Mouse (Mus musculus): ENCODE measurements around the gene Pank4. TPM values are rescaled to one million over a fixed set of nuclear protein-coding genes. Genes with fewer than 3 reads are reported as not detected.
A peak's percentile ranks its signal among the peaks of the same experiment; 100 is the strongest.

Gene Pank4
- polyA plus RNA-seq, 1 experiment from 2014 or later, result 44.2 TPM

DNA sequence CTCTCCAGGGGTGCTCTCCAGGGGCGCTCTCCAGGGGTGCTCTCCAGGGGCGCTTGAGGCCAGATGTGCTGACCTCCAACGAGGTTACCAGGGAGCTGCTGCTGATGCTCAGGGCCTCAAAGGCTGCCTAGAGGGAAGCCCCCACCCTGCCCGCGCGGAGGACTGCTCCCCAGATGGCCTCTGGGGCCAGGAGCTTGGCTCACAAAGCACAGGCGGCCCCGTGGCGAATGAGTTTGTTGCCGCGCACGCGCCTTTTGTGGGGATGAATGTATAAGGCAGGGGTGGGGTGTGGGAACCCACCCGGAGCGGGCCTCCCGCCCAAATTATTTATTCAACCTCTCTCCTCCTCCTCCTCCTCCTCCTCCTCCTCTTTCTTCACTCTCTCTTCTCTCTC lies 14.3 kb upstream of the Pank4 start:
- no peaks in the 10 kb centered on the region for H3K36me3 ChIP-seq (ENCODE audit: control insufficient read depth, insufficient read depth)
- no peak overlapping the region for H3K4me3 ChIP-seq (ENCODE audit: low read length)
- H3K4me1 ChIP-seq (ENCODE audit: control insufficient read depth, insufficient read depth, low read length), result peaks cover 8% of the 10 kb centered on the region
- H3K27ac ChIP-seq (ENCODE audit: low read length), result no peak overlapping the region
- H3K4me2 ChIP-seq (ENCODE audit: low read depth, low read length), result no peak overlapping the region
- no peaks in the 10 kb centered on the region for H3K9me3 ChIP-seq (replicated peaks; ENCODE audit: control insufficient read depth, low read length)
- peaks cover 60% of the 10 kb centered on the region for H3K27me3 ChIP-seq (ENCODE audit: control insufficient read depth, insufficient read depth, low read length)
- H3K9ac ChIP-seq (ENCODE audit: low read length), result no peak overlapping the region
- WGBS, result 15% methylated on average over 16 of the region's 16 CpGs
- ATAC-seq (replicated peaks; ENCODE audit: extremely low read depth, insufficient read depth, low FRiP score), result no peak

DNA sequence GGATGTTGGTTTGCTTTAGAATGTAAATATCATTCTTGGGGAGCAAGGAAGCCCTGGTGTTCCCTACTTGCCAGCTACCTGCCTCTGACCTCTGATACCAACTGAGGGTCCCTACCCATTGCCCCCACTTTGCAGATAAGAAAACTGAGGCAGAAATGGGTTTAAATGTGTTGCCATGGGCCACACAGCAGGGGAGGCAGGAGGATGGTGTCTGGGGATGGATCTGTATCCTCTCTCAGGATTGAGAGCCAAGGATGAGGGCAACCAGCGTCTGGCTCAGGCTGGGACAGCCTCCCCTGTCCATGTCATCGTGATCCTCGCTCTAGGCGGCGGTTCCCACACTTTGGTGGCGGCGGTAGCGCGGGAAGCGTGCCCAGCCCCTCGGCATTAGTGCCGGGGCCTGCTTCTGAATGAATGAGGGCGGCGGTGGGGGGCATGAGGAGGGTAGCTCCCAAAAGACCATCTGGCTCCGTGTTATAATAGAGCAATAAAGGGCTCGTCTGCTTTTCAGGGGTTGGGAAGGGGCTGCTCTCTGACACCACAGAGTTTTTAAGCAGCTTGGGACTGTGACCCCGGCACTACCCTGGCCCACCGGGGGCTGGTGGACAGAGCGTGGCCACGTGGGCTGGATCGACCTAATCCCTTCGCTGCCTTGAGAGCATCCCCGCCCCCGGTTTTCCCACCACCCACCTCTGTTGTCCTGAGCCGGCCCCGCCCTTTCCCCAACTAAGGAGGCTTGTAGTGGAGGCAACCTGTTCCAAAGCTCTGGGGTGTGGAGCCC lies 11.3 kb upstream of the Pank4 start:
- Histone ChIP-seq H3K9ac (ENCODE audit: low read length) (no peak overlapping the region), H3K4me3 (ENCODE audit: low read length) (no peak overlapping the region), H3K4me1 (ENCODE audit: control insufficient read depth, insufficient read depth, low read length) (peaks cover 2% of the 10 kb centered on the region; the same call in 1 of the 2 replicates), H3K36me3 (ENCODE audit: control insufficient read depth, insufficient read depth) (no peaks in the 10 kb centered on the region), H3K27ac (ENCODE audit: low read length) (no peak overlapping the region), H3K27me3 (ENCODE audit: control insufficient read depth, insufficient read depth, low read length) (peaks cover 79% of the 10 kb centered on the region), H3K9me3 (replicated peaks; ENCODE audit: control insufficient read depth, low read length) (no peaks in the 10 kb centered on the region), H3K4me2 (ENCODE audit: low read depth, low read length) (no peak overlapping the region)
- ATAC-seq (replicated peaks; ENCODE audit: extremely low read depth, insufficient read depth, low FRiP score), result no peak
- WGBS, result 4% methylated on average over 26 of the region's 26 CpGs

DNA sequence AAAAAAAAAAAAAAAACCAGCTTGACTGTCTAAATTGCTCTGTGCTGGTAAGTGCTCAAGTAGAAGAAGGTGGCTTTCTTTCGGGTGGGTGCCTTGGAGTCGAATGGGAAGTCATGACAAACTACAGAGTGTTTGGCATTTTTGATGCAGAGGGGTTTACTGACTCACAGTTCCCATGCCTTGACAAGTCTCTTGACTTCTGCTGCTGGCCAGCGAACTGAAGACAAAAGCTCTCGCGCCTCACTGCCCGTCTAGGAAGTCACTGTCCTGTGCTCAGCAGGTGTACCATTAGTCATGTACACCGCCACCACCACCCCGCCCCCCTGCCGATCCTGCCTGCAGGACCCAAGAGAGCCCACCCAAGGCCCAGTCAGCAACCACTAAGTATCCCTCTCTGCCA lies 7.3 kb upstream of the Pank4 start:
- no peak for ATAC-seq (replicated peaks; ENCODE audit: extremely low read depth, insufficient read depth, low FRiP score)
- H3K4me2 ChIP-seq (ENCODE audit: low read depth, low read length), result no peak overlapping the region
- no peak overlapping the region for H3K4me3 ChIP-seq (ENCODE audit: low read length)
- WGBS, result 49% methylated on average over 9 of the region's 9 CpGs
- no peaks in the 10 kb centered on the region for H3K9me3 ChIP-seq (replicated peaks; ENCODE audit: control insufficient read depth, low read length)
- H3K27ac ChIP-seq (ENCODE audit: low read length), result no peak overlapping the region
- peaks cover 20% of the 10 kb centered on the region for H3K4me1 ChIP-seq (ENCODE audit: control insufficient read depth, insufficient read depth, low read length)
- no peak overlapping the region for H3K9ac ChIP-seq (ENCODE audit: low read length)
- H3K27me3 ChIP-seq (ENCODE audit: control insufficient read depth, insufficient read depth, low read length), result peaks cover 84% of the 10 kb centered on the region
- no peaks in the 10 kb centered on the region for H3K36me3 ChIP-seq (ENCODE audit: control insufficient read depth, insufficient read depth)

DNA sequence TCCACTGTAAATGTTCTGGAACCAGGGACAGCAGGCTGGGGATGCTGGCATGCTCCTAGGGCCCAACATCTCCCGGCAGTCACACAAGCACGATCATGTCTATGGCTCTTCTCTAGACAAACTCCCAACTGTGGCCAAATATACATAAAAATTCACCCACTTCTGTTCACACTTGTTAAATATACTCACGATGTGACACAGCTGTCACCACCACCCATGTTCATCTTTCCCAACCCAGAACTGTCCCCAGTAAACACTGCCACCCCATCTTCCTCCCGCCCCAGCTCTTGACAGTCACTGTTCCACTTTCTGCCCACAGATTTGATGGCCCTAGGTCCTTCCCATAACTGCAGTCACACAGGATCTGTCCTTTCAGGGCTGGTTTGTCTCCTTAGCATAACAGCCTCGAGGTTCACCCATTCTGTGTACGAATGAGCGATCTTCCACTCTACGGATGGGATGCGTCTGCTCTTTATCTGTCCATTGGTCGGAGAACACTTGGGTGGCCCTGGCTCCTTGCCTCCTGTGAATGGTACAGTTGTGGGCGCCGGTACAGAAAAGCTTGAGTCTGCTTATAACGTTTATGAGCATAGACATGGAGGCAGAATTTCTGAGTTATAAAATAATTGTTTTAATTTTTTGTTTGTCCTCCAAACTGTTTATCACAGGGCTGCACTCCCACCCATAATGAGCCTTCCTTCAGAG lies 6.5 kb upstream of the Pank4 start:
- Histone ChIP-seq H3K36me3 (ENCODE audit: control insufficient read depth, insufficient read depth) (no peaks in the 10 kb centered on the region), H3K4me2 (ENCODE audit: low read depth, low read length) (no peak overlapping the region), H3K4me3 (ENCODE audit: low read length) (no peak overlapping the region), H3K27ac (ENCODE audit: low read length) (no peak overlapping the region), H3K27me3 (ENCODE audit: control insufficient read depth, insufficient read depth, low read length) (peaks cover 85% of the 10 kb centered on the region), H3K4me1 (ENCODE audit: control insufficient read depth, insufficient read depth, low read length) (peaks cover 20% of the 10 kb centered on the region), H3K9me3 (replicated peaks; ENCODE audit: control insufficient read depth, low read length) (no peaks in the 10 kb centered on the region), H3K9ac (ENCODE audit: low read length) (no peak overlapping the region)
- ATAC-seq (replicated peaks; ENCODE audit: extremely low read depth, insufficient read depth, low FRiP score), result no peak
- WGBS, result 44% methylated on average over 13 of the region's 13 CpGs

DNA sequence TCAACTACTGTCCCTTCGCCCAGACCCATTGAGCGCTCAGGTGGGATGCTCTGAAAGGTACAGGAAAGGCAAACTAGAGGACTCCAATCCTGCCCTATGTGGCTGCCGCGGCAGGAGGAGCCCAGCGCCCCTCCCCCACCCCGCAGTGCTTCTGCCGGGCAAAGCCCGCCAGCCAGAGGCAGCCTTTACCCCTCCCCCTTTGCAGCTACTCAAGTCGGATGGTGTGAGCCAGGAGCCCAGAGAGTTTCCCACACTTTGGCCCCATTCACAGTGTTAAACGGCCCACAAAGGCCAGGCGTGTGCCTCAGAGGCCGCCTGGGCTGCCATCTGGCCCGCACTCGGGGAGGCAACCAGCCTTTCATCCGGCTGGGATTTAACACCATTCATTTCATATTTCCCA lies 5.8 kb upstream of the Pank4 start:
- ATAC-seq (replicated peaks; ENCODE audit: extremely low read depth, insufficient read depth, low FRiP score), result no peak
- H3K27me3 ChIP-seq (ENCODE audit: control insufficient read depth, insufficient read depth, low read length), result peaks cover 83% of the 10 kb centered on the region
- H3K4me3 ChIP-seq (ENCODE audit: low read length), result peak overlapping the region; percentile 8; the same call in 1 of the 2 replicates
- no peaks in the 10 kb centered on the region for H3K9me3 ChIP-seq (replicated peaks; ENCODE audit: control insufficient read depth, low read length)
- H3K36me3 ChIP-seq (ENCODE audit: control insufficient read depth, insufficient read depth), result no peaks in the 10 kb centered on the region
- no peak overlapping the region for H3K27ac ChIP-seq (ENCODE audit: low read length)
- no peak overlapping the region for H3K9ac ChIP-seq (ENCODE audit: low read length)
- 3% methylated on average over 15 of the region's 15 CpGs for WGBS
- peaks cover 23% of the 10 kb centered on the region for H3K4me1 ChIP-seq (ENCODE audit: control insufficient read depth, insufficient read depth, low read length)
- peak overlapping the region; percentile 33 for H3K4me2 ChIP-seq (ENCODE audit: low read depth, low read length)

DNA sequence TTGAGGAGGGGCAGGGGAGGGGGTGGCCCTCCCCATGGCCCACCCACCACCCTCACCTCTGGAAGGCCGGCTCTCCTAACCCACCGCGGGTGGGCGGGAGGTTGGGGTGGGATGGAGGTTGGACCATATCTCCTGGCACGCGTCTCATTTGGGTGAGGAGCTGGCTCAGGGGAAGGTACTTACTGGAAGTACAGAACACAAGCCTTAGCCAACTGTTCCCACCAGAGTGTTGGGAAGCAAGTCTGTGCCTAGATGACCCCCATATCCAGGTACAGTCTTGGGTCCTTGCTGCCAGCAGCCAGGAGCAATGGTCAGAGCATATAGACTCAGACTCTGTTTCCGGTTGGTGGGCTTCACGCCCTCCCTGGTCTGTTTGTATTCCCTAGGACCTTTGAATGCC lies 5.3 kb upstream of the Pank4 start:
- H3K27me3 ChIP-seq (ENCODE audit: control insufficient read depth, insufficient read depth, low read length), result peaks cover 79% of the 10 kb centered on the region
- 11% methylated on average over 8 of the region's 8 CpGs for WGBS
- no peak overlapping the region for H3K4me3 ChIP-seq (ENCODE audit: low read length)
- H3K36me3 ChIP-seq (ENCODE audit: control insufficient read depth, insufficient read depth), result no peaks in the 10 kb centered on the region
- no peak overlapping the region for H3K9ac ChIP-seq (ENCODE audit: low read length)
- H3K4me1 ChIP-seq (ENCODE audit: control insufficient read depth, insufficient read depth, low read length), result peaks cover 28% of the 10 kb centered on the region
- ATAC-seq (replicated peaks; ENCODE audit: extremely low read depth, insufficient read depth, low FRiP score), result no peak
- H3K9me3 ChIP-seq (replicated peaks; ENCODE audit: control insufficient read depth, low read length), result no peaks in the 10 kb centered on the region
- H3K27ac ChIP-seq (ENCODE audit: low read length), result no peak overlapping the region
- peak overlapping the region; percentile 33; the same call in 1 of the 2 replicates for H3K4me2 ChIP-seq (ENCODE audit: low read depth, low read length)

DNA sequence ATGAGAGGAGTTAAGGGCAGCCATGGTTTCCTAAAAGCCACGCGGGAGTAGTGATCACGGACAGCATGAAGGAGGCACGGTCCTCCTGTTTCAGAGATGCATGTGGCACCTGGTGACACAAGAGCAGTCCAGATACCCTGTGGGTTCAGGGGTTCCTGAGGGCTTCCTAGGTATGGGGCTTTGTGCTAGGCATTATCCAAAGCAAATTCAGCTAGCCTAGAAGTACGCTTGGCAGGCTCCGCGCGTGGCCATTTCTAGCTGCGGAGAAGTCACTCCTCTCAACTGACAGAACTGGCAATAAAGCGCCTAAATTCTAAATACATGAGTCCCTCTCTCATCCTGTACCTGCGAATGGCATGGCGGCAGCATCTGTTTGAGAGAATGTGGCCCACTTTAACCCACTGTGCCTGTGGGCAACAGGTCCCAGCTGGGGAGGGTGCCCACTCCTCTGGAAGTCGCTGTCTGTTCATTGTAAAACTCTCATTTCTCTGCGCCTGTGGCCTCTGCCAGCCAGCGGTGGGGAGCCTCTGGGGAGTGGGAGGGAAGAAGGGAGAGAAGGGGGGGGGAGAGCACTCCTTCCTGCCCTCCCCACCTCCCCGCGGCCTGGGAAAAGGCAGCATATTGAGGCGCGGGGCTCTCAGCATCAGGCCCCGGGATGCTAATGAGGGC lies 3.8 kb upstream of the Pank4 start:
- peaks cover 64% of the 10 kb centered on the region for H3K27me3 ChIP-seq (ENCODE audit: control insufficient read depth, insufficient read depth, low read length)
- H3K9ac ChIP-seq (ENCODE audit: low read length), result no peak overlapping the region; the same call in 1 of the 2 replicates
- WGBS, result 24% methylated on average over 20 of the region's 20 CpGs
- H3K9me3 ChIP-seq (replicated peaks; ENCODE audit: control insufficient read depth, low read length), result no peaks in the 10 kb centered on the region
- peak overlapping the region; percentile 83 for H3K4me2 ChIP-seq (ENCODE audit: low read depth, low read length)
- H3K27ac ChIP-seq (ENCODE audit: low read length), result no peak overlapping the region
- ATAC-seq (replicated peaks; ENCODE audit: extremely low read depth, insufficient read depth, low FRiP score), result no peak
- H3K4me3 ChIP-seq (ENCODE audit: low read length), result peak overlapping the region; percentile 58
- H3K36me3 ChIP-seq (ENCODE audit: control insufficient read depth, insufficient read depth), result no peaks in the 10 kb centered on the region
- H3K4me1 ChIP-seq (ENCODE audit: control insufficient read depth, insufficient read depth, low read length), result peaks cover 32% of the 10 kb centered on the region

DNA sequence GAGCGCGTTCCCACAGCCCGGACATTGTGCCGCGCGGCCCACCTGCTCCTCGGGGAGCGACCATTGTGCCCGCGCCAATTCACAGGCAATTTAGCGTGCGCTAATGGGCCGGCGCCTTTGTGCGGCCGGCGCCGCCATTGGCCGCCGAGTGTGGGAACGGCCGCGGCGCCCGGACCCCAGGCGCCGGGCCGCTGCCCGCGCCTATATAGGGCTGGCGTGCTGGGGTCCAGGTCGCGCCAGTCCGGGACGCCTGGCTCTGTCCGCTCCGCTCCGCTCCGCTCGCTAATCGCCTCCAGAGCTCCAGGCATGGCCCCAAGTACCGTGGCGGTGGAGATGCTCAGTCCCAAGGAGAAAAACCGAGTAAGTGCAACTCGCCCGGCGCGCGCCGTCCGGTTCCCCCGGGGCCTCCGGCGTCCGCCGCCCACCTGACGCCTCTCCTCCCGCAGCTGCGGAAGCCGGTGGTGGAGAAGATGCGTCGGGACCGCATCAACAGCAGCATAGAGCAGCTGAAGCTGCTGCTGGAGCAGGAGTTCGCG lies 3.2 kb upstream of the Pank4 start, which contains the start of gene Hes5:
Hes5 (plus strand) TSS at position 234 of the 536 bp plus-strand sequence.
- ATAC-seq (replicated peaks; ENCODE audit: extremely low read depth, insufficient read depth, low FRiP score), result no peak
- H3K4me1 ChIP-seq (ENCODE audit: control insufficient read depth, insufficient read depth, low read length), result peaks cover 38% of the 10 kb centered on the region
- H3K4me2 ChIP-seq (ENCODE audit: low read depth, low read length), result peak within 1 kb of the TSS; percentile 83
- H3K27me3 ChIP-seq (ENCODE audit: control insufficient read depth, insufficient read depth, low read length), result peaks cover 63% of the 10 kb centered on the region
- H3K9me3 ChIP-seq (replicated peaks; ENCODE audit: control insufficient read depth, low read length), result no peaks in the 10 kb centered on the region
- no peak within 1 kb of the TSS for H3K27ac ChIP-seq (ENCODE audit: low read length)
- WGBS, result under 1% methylated on average over 65 of the region's 65 CpGs
- H3K36me3 ChIP-seq (ENCODE audit: control insufficient read depth, insufficient read depth), result no peaks in the 10 kb centered on the region
- H3K9ac ChIP-seq (ENCODE audit: low read length), result peak within 1 kb of the TSS; percentile 60
- peak within 1 kb of the TSS; percentile 58 for H3K4me3 ChIP-seq (ENCODE audit: low read length)
